Mouse (Mus musculus) kidney, postnatal 25 days (tissue): ENCODE results near the gene Hhatl.

Source experiments
- DNase-seq, 2 experiments: peaks; one replicate each; pipeline ENCODE4 v3.0.0; 2021; ENCODE audit warnings: mixed read lengths in 2 of 2

The Hhatl gene

GRCm38 (mm10) chr9:121802747-121803146, 10.4 kb upstream of the Hhatl start:
- no peak for DNase-seq

- no peak for DNase-seq
Observed at GRCm38 (mm10) chr9:121798887-121799520, 6.7 kb upstream of the Hhatl start.

DNA sequence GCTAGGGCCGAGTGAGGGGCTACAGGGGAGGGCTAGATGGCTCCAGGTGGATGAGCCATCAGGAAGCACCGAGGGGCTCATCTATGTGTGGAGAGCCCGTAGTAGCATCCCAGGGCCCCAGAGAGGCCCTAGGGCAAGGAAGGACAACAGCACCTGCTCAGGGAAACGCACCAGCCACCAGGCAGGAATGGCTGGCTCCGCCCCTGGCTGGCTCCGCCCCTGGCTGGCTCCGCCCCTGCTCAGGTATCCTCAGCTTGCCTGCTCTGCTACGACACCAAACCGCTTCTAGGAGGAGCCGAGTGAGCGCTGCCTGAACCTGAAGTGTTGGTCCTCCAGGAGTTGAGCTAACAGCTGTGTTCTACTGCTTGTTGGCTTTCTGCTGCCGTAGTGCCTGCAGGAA, 5.4 kb upstream of the Hhatl start:
- DNase-seq = peak; percentile 62 to 77

DNA sequence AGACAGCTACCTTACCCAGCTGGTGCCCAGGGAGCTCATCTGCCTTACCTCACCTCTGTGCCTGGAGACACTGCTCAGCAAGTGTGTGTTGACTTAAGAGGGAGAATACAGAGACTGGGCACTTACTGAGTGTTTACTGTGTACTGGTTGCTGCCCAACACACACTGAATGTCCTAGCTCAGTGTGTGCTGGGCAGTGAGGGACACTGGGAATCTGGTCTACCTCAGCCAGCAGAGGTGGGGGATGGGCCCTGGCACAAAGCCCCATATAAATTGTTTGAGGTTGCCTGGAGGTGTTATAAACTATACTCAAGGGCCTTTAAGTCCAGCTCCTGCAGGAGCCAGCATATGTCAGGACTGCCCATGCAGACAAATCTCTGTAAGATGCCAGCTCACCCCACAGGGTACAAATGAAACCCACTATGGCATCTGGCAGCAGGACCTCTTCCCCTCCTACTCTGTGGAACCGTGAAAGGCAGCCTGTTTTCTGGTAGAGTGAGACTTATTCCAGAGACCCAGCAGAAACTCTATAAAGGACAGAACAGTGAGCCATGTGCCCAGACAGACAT, 2.7 kb upstream of the Hhatl start:
- DNase-seq = peak; percentile 55 to 70

DNA sequence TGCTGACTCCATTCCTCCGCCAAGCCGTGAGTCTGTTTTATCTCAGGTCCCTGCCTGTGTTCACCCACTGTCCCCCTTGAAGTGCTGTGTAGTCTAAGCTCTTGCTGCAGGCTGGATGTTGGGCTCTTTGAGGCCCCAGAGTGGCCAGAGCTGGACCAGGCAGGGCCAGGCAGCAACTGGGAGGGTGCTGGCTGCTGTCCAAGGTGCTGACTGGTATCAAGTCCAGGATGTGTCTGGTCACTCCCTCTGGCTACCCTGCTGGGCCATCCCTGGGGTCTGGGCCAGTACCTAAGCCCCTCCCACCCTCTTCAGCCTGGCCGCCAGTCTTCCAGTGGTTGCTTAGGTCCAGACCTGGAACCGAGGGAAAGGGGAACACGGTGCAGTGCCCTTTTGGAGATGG, 1.1 kb downstream of the Hhatl start:
- peak; percentile 82 to 85 for DNase-seq

DNA sequence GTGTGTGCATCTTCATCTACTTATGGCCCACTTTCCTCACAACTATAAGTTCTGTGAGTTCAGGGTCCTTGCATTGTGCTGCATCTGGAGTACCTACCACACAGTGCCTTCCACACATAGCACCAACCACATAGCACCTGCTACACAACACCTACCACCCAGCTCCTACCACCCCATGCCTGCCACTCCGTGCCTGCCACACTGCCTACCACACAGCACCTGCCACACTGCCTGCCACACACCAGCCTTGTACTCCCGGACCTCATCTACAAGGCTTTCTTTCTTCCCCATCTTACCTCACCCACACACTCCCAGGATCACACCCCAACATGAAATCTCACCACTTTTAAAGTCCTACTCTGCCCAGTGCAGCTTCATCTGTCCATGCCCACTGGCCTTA, 5.9 kb downstream of the Hhatl start:
- DNase-seq = no peak

DNA sequence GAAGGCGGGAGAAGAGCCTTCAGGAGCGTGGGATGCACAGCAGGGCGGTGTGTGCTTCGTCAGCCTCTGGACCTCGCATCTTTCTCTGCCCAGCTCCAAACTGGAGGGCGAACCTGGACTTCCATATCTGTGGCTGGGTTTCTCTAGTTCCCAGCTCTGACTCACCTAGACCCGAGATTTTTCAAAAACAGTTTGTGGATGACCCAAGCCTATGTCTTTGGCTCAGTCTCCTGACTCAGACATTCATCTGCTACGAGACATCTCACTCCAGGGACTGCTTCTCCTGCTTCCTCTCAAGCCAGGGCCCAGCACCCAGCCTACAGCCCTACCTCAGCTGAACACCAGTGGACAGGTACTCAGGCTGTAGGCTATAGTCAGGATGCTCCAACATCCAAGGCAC, 7.0 kb downstream of the Hhatl start:
- DNase-seq = no peak

DNA sequence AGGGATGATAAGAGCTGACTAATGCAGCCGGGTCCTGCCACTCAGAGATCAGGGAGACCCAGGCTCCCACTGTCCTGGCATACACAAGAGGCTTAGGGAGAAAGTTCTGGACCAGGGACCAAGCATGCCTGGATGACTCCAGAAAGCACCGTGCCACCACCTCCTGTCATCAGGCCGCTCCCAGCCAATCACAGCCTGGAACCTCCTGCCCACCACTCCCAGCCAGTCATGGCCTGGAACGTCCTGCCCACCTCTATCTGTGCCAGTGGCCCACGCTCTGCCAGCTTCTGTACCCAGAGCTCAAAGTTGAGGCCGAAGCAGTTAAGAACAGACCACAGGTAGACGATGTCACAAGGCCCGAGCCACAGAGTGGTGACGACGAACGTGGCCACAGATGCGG, 7.5 kb downstream of the Hhatl start:
- no peak for DNase-seq

- DNase-seq = peak in 1 of 2 experiments; percentile 29
Observed at GRCm38 (mm10) chr9:121778066-121778624, 14.2 kb downstream of the Hhatl start.

DNA sequence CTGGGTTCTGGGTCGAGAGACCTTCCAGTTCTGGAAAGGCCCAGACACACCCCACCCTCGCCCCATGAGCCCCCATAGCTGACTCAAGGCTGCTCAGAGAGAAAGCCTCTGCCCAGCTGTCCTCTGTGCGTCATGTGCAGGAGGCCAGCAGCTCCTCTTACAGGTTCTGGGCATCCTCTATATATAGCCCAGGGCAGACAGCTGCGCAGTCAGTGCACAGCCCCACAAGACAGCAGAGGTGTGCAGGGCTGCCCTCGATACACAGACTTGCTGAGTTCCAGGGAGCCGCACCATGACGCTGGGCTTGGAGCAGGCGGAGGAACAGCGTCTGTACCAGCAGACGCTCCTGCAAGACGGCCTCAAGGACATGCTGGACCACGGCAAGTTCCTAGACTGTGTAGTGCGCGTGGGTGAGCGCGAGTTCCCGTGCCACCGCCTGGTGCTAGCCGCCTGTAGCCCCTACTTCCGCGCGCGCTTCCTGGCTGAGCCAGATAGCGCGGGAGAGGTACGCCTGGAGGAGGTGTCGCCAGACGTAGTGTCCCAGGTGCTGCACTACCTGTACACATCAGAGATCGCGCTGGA, 14.7 kb downstream of the Hhatl start, which contains the start of gene Klhl40:
TSS of gene Klhl40 (plus strand) at position 124 of the 582 bp plus-strand sequence.
- no peak for DNase-seq

DNA sequence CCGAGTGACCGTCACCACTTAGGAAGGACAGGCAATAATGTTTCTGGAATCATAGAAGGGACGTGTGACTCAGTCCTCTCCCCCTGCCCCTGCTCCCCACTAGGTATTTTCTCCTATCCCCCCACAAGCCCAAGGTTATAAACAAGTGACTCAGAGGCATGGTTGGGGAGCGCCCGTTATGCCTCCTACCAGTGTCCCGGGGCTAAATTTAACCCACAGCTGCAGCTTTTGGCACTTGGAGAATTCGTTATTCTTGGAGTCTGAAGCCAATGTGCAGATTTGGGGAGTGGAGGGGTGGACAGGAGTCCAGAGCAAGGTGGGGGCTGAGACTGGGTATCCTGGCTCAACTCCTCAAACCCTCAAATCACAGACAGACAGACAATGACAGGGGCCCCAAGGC, 15.8 kb downstream of the Hhatl start:
- DNase-seq = no peak

- DNase-seq = no peak
Observed at GRCm38 (mm10) chr9:121775951-121776350, 16.4 kb downstream of the Hhatl start.

GRCm38 (mm10) chr9:121772412-121772811, 19.9 kb downstream of the Hhatl start:
- no peak for DNase-seq

- DNase-seq = no peak
Observed at GRCm38 (mm10) chr9:121765166-121765855, 27.0 kb downstream of the Hhatl start.

GRCm38 (mm10) chr9:121763716-121764115, 28.6 kb downstream of the Hhatl start:
- no peak for DNase-seq

GRCm38 (mm10) chr9:121762761-121763160, 29.5 kb downstream of the Hhatl start:
- DNase-seq = no peak

- no peak for DNase-seq
Observed at GRCm38 (mm10) chr9:121762248-121762647, 30.1 kb downstream of the Hhatl start.

GRCm38 (mm10) chr9:121761787-121762186, 30.5 kb downstream of the Hhatl start:
- no peak for DNase-seq

DNA sequence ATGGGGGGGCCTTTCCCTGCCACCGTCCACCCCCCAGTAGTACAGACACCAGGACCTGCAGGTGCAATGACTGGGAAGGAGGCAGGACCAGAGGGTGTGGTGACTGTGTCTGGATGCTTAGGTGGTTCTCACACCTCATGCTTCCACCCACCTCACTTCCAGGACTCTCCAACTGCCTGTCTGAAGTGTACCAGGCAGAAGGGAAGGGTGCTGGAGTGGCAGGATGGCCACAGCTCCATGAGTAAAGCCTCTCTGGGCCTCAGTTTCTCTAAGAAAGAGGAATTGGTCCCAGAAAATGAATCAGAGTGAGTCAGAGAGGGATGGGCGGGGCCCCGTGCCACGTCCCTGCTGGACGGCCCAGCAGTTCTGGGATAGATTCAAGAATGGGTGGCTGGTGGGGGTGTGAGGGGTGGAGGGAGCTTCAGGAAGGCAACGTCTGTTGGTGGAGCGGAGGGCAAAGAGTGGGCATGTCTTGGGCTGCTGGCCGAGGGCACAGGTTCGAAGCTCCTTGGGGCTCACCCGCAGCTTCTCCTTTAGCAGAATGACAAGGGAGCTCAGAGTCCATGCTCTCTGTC, 31.1 kb downstream of the Hhatl start:
- DNase-seq = no peak

DNA sequence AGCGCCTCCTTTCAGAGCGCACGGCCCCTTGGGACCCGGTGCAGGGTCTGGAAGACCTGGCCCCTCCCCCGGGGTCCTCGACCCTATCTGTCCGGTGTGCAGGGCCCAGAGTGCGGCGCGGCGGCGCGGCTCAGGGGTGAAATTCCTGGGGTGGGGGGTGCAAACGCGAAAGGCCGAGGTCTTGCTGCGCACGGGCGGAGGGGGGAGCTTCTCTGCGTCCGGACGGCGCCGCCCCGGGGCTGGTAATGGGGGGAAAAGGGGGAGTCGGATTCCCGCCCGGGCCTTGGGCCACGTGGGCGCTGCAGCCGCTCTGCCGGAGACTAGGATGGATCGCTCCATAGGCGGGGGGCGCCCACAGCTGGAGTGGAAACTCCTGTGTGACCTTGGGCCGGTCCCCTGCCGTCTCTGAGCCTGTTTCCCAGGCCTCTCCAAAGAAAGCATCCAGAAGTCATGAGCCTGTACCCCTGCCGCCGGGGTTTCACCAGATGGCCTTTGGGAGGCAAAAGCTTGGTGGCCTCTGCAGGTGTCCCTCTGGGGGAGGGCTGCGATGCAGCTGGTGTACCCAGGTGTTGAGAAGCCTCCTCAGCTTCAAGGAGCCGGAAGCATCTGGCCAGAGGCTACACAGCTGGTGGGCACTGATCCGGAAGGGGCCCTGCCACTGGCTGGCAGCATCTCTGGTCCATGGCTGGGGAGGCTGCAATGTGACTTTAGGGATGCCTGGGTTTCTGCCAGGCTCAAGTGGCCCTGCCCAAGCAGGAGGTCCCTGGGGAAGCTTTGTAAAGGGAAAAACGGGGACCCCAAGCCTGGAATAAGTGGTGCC, 31.8 kb downstream of the Hhatl start:
- peak; percentile 67 to 85 for DNase-seq

- peak; percentile 52 to 79 for DNase-seq
Observed at GRCm38 (mm10) chr9:121759091-121760081, 32.9 kb downstream of the Hhatl start, which contains the start of gene Zfp651. TSS of gene Zfp651 (plus strand) at chr9:121759330.
